Mouse (Mus musculus): ENCODE data around the gene Olfr993.

- TF ChIP-seq GATA1 (IDR thresholded peaks at IDR 0.05; ENCODE audit: low read length) (no peak), TAL1 (IDR thresholded peaks at IDR 0.05; ENCODE audit: low read length) (no peak)
Measured at GRCm38 (mm10) chr2:85436351-85436750, 21.7 kb upstream of the Olfr993 start, which contains the start of gene Olfr994.
